Mouse (Mus musculus): ENCODE measurements at regions not wholly inside any gene's neighbourhood (a gene's known extent, or its start where the extent isn't known, plus 50 kb on each side); places are given as distances from the start of the nearest gene placed in this dataset.
A peak's percentile ranks its signal among the peaks of the same experiment; 100 is the strongest.

DNA sequence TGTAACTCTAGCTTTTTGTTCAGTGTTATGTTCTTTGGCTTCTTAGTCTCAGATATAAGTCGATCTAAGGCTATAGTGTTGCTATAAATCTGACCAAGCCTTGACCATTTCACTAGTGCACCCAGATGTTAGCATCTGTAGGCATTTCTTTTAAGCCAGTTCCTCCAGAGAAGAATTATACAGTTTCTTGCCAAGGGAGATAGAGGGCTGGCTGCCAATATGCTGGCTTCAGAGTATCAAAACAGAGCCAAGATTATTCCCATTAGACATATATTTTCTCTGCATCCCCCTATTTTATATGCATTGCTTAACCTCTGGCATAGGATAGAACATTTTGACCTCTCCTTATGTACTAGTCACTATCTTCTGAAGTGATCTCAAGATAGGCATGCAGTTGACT lies 487.5 kb downstream of the Synb start:
- DNase-seq (ENCODE audit: extremely low read depth, insufficient read length, low spot score): no peak

DNA sequence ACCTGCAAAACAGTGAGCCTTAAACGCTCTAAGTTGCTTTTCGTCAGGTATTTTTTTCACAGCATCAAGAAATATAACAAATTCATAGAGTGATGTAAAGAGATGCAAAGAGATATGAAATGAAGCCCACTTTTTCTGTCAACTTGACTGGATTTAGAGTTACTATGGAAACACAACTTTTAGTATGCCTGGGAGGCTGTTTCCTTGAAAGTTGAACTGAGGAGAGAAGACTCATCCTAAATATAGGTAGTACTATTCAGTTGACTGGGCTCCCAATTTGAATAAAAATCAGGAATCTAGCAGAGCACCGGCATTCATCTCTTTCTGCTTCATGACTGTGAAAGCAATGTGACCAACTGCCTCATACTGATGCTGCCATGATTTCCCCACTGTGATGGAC lies 509.7 kb downstream of the Synb start:
- DNase-seq (ENCODE audit: extremely low read depth, insufficient read length, low spot score): no peak

DNA sequence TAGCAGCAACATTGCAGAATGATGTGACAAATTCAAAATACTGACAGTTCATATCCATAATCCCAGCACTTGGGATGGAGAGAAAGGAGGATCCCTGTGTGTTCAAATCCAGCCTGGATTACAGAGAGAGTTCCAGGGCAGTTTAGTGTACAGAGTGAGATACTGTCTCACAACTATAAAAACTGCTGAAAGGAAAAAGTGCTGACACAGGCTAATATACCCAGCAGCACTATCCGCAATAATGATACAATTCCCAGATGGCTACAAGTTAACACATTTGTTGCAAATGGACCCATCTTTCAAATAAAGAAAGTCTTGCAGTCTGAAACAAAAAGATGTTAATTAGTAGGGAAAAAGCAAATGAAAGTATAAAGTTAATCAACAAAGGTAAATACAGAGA lies 510.9 kb downstream of the Synb start:
- no peak for DNase-seq (ENCODE audit: extremely low read depth, insufficient read length, low spot score)

DNA sequence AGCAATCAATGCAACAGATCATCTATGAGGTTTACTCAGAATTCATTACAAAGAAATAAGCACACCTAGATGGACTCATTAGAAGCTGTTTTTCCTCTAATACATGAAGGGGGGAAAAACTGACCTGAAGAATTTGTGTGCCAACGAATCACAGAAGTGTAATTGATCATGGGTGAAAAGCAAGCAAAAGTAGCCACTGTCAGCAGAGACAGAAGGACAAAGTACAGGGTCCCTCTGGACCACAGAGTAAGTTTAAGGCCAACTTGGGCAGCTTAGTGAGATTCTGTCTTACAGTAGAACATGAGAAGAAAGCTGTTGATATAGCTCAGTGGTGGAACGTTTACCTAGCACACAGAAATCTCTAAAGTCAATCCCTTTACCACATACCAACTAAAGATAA lies 523.7 kb downstream of the Synb start:
- DNase-seq (ENCODE audit: extremely low read depth, insufficient read length, low spot score): no peak

DNA sequence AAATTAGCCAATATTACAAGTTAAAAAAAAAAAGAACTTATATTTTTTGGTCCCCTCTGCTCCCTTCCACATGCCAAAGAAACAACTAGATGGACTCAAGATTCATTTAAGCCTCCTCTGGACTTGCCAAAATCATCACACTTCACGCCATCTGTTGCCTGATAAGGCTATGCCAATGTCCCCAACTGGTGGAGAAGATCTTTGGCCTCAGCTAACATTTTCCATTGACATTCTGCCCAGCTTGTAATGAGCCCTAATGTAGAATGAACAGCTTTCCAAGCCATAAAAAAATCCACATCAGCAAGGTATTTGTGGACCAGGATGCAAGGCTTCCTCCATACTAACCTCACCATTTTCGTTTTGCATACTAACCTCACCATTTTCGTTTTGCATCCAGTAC lies 531.2 kb downstream of the Synb start:
- no peak for DNase-seq (ENCODE audit: extremely low read depth, insufficient read length, low spot score)

DNA sequence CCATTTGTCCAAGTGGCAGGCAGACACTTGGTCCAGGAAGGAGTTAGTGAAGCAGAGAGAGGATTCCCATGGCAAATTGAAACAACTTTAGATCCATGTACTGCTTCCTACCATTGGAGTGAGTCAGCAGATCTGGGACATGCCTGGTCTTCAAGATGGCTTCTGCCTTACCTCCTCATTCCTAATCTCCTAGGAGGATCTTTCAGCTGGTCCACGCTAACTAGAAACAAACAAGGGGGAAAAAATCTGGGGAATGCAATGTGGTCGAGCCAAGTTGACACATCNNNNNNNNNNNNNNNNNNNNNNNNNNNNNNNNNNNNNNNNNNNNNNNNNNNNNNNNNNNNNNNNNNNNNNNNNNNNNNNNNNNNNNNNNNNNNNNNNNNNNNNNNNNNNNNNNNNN lies 549.4 kb downstream of the Synb start:
- DNase-seq (ENCODE audit: extremely low read depth, insufficient read length, low spot score): peak; percentile 55

DNA sequence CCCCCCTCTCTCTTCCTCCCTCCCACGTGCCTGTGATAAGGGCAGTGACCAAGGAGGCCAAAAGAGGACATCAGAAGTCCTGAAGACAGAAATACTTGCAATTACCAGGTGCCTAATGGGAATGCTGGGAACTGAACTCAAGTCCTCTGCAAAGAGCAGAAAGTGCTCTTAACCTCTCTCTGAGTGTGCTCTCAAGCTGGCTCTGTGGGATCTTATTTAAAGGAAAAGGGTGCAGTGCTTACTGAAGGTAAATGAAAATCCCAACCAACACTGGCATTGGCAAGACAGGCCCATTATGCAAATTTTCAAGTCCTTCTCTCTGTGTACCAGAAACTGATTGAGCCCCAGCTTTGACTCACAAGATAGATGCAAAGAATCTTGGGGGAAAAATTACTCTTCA lies 555.6 kb downstream of the Synb start:
- DNase-seq (ENCODE audit: extremely low read depth, insufficient read length, low spot score): no peak

DNA sequence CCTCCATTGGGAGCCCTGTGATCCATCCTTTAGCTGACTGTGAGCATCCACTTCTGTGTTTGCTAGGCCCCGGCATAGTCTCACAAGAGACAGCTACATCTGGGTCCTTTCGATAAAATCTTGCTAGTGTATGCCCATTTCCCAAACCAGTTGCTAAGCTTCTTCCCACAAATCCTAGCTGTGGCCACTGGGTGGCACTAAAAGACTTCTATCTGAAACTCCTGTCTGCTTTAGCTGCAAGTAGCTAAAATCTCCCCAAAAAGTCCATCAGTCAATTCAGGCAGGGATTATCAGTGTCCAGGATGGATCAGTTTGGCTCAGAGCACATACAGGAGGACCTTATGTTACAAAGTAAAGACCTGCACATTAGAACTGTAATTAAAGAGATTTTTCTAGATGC lies 558.3 kb downstream of the Synb start:
- DNase-seq (ENCODE audit: extremely low read depth, insufficient read length, low spot score): peak; percentile 17

DNA sequence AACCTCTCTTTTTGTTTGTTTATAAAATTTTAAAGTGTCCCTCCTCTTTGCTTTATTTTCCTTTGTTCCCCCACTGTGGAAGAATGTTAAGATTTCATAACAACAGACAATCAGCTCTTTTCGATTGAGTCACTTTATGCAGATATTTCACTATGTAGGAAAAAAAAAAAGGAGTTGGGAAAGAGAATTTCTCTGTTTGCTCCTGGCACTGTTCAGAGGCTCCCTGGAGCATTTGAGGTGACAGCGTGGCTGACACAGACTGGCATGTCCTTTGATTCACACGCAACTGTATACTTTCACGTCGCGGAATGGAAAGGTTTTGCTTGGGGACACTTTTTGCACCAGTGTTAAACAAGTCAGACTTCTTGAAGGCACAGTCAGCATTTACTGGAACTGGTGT lies 572.9 kb downstream of the Synb start:
- no peak for DNase-seq (ENCODE audit: extremely low read depth, insufficient read length, low spot score)

DNA sequence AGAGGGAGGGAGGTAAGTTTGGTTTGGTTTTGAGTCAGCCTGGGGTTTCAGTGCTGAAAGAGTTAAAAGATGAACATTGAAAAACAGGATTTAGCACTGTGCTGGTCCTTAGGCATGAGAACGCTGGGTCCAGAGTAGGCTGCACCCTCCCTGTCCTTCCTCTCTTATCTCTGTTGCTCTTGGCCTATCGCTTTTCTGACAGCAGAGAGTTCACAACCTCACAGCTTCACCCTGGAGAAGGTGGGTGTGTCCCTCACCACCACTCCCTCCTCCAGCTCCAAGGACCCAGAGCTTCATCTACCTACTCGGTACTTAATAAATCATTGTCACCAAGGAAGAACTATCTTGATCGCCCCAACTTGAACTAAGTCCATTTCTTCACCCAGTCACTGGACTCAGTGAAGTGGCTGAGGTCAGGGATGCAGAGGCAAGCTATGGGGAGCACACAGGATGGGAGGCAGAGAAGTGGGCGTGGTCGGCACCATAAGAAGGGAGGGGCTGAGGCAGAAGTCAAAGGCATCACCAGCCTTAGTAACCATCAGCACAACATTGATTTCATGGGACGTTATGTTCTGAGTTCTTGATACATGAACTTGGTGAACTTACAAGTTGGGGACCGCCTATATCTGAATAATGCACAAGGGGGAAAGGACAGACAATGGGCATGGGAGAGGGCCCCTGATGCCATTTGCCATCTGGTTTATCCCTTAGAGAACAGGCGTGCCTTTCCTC lies 574.5 kb downstream of the Synb start:
- DNase-seq (ENCODE audit: extremely low read depth, insufficient read length, low spot score): no peak

DNA sequence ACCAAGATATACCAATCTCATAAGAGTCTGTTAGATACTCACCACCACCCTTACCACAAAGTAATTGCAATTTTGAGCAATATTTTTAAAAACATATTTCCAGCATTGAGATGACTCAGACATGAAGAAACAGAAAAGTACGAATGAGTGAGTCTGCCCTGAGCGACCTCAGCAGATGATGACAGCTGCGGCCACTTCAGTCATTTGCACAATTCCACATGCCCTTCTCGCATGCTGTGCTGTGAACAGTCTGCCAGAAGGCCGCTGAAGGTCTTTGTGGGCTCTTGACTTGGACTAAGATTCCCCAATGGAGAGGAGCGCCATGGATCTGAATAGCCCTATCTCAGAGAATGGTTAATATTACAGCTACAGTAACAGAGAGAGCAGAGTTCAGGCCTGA lies 575.3 kb downstream of the Synb start:
- DNase-seq (ENCODE audit: extremely low read depth, insufficient read length, low spot score): no peak
